19 mouse cellular contexts compared by ENCODE assay signal in genomic region chr9:77926911-77927310, GRCm38 (mm10). TPM values are rescaled to one million over a fixed set of nuclear protein-coding genes. Genes with fewer than 3 reads are reported as not detected.
DNase-seq lines count a peak whose midpoint lies in the region; ATAC-seq and TF ChIP-seq lines count a peak whose summit lies in the region.
"Had no signal": no experiment of that assay in that cellular context is flagged by ENCODE, and none has a peak within 500 bp of the region (broad histone marks: within the 10 kb centered on the region; RNA-seq: fewer than 3 reads in every experiment).

No protein-coding gene starts in this region.

- intact Hi-C loops in heart, postnatal 25 days (cut with DNase I), result no loop called here
- intact Hi-C loops in left cerebral cortex, postnatal 36 days (cut with DNase I), result no loop called here

- no peak overlapping the region for H3K4me2 ChIP-seq in heart, embryonic 13.5 days
- H3K4me2 ChIP-seq in heart, postnatal 0 days (ENCODE audit: low read depth, low read length), result no peak overlapping the region
- H3K4me2 ChIP-seq: embryonic facial prominence, embryonic 12.5 days; forebrain, embryonic 15.5 days; hindbrain, embryonic 13.5 days had no signal

- H3K9ac ChIP-seq in heart, embryonic 13.5 days, result 0 out of 2 replicates have a peak overlapping the region, but pooled peaks have one; percentile 4
- no peak overlapping the region for H3K9ac ChIP-seq in heart, postnatal 0 days (replicated peaks; ENCODE audit: low read depth, low read length)
- H3K9ac ChIP-seq: embryonic facial prominence, embryonic 12.5 days; forebrain, embryonic 15.5 days; hindbrain, embryonic 13.5 days had no signal

- H3K36me3 ChIP-seq in heart, embryonic 13.5 days, result no peaks in the 10 kb centered on the region
- H3K36me3 ChIP-seq in heart, postnatal 0 days (replicated peaks; ENCODE audit: control insufficient read depth, insufficient read depth, low read length), result 0 out of 2 replicates have a peak, but pooled peaks cover 4% of the 10 kb centered on the region
- H3K36me3 ChIP-seq: embryonic facial prominence, embryonic 12.5 days; forebrain, embryonic 15.5 days; hindbrain, embryonic 13.5 days had no signal

- peak; percentile 90 for DNase-seq in heart, adult 11 months
- no peak for DNase-seq in heart, postnatal 4 days
- no peak for DNase-seq in heart, adult 9 months (ENCODE audit: low spot score in 2 of 2)
- no peak for DNase-seq in heart, postnatal 0 days (ENCODE audit: low spot score)
- DNase-seq in heart, postnatal 25 days (ENCODE audit: low spot score), result no peak
- no peak for DNase-seq in left cerebral cortex, postnatal 36 days (ENCODE audit: low spot score in 2 of 2)
- DNase-seq: adrenal gland, postnatal 10 days; B cell, adult 2 months; cerebellum, adult 11-12 months; cerebellum, adult 9-10 months; cerebellum, postnatal 25 days; gastrocnemius, postnatal 36 days; kidney, adult 11 months had no signal

- H3K4me3 ChIP-seq in heart, embryonic 13.5 days, result no peak overlapping the region
- H3K4me3 ChIP-seq in heart, postnatal 0 days (ENCODE audit: low read depth, low read length), result no peak overlapping the region
- H3K4me3 ChIP-seq: embryonic facial prominence, embryonic 12.5 days; forebrain, embryonic 15.5 days; hindbrain, embryonic 13.5 days had no signal

- no peaks in the 10 kb centered on the region for H3K27me3 ChIP-seq in heart, embryonic 13.5 days (replicated peaks)
- no peaks in the 10 kb centered on the region for H3K27me3 ChIP-seq in heart, postnatal 0 days (ENCODE audit: control insufficient read depth, insufficient read depth, low read length)
- H3K27me3 ChIP-seq: embryonic facial prominence, embryonic 12.5 days; forebrain, embryonic 15.5 days; hindbrain, embryonic 13.5 days had no signal

- H3K9me3 ChIP-seq in heart, embryonic 13.5 days, result no peaks in the 10 kb centered on the region
- no peaks in the 10 kb centered on the region for H3K9me3 ChIP-seq in heart, postnatal 0 days (replicated peaks; ENCODE audit: control insufficient read depth, low read length)
- H3K9me3 ChIP-seq: embryonic facial prominence, embryonic 12.5 days; forebrain, embryonic 15.5 days; hindbrain, embryonic 13.5 days had no signal

- H3K4me1 ChIP-seq in heart, embryonic 13.5 days, result peaks cover 98% of the 10 kb centered on the region
- H3K4me1 ChIP-seq in heart, postnatal 0 days (ENCODE audit: control insufficient read depth, insufficient read depth), result peaks cover 41% of the 10 kb centered on the region

- ATAC-seq in heart, embryonic 13.5 days (ENCODE audit: extremely low read depth, insufficient number of reproducible peaks, low FRiP score, low TSS enrichment), result no peak
- ATAC-seq in heart, postnatal 0 days (ENCODE audit: insufficient read depth, low read depth), result no peak
- ATAC-seq: CD4-positive, CD25-positive, alpha-beta regulatory T cell, adult 4 months; forebrain, embryonic 15.5 days; hindbrain, postnatal 0 days had no signal

- 70% methylated on average over 5 of the region's 5 CpGs for WGBS in heart, embryonic 13.5 days
- 46% methylated on average over 5 of the region's 5 CpGs for WGBS in heart, postnatal 0 days

- H3K27ac ChIP-seq in heart, embryonic 13.5 days (replicated peaks), result peak overlapping the region; percentile 20; the same call in 1 of the 2 replicates
- 0 out of 2 replicates have a peak overlapping the region, but pooled peaks have one; percentile 15 for H3K27ac ChIP-seq in heart, postnatal 0 days (ENCODE audit: low read depth)
- H3K27ac ChIP-seq: embryonic facial prominence, embryonic 12.5 days; forebrain, embryonic 15.5 days; hindbrain, embryonic 13.5 days; hindbrain, postnatal 0 days had no signal

- no peak for TF ChIP-seq CTCF in heart, postnatal 0 days (IDR thresholded peaks at IDR 0.05; ENCODE audit: low read depth)

- TF ChIP-seq EP300 in heart, postnatal 0 days (IDR thresholded peaks at IDR 0.05; ENCODE audit: low read depth), result no peak

RNA-seq across cellular contexts. Expression of gene Elovl5, which starts 9.7 kb away (rescaled TPM):
- total RNA-seq in heart, postnatal 4 days (2021), result 10 to 100 TPM; 64.3 to 67.8 TPM
- 65.2 and 69.6 TPM in 2 replicates for polyA plus RNA-seq in heart, embryonic 13.5 days (2015; fragmentation: Nextera tagmentation; extraction: Ambion mirVana)
- 53.3 and 80.1 TPM in 2 replicates for total RNA-seq in heart, postnatal 0 days (2014; rRNA removed; ENCODE audit: low replicate concordance)
- polyA plus RNA-seq in heart, postnatal 0 days (2015; fragmentation: Nextera tagmentation; extraction: Ambion mirVana), result 47.1 and 48.4 TPM in 2 replicates
- total RNA-seq in heart, postnatal 25 days (2021), result 10 to 100 TPM; 31.4 to 37.8 TPM
- 10 to 100 TPM; 62.2 to 68.7 TPM for total RNA-seq in left cerebral cortex, postnatal 36 days (2021)
